Mouse (Mus musculus): ENCODE data around the gene Grik4. TPM values are rescaled to one million over a fixed set of nuclear protein-coding genes. Genes with fewer than 3 reads are reported as not detected.
A peak's percentile ranks its signal among the peaks of the same experiment; 100 is the strongest.

Grik4 gene
- polyA plus RNA-seq, 1 experiment from 2014 or later: 1.1 TPM

GRCm38 (mm10) chr9:42702231-42703132, 241.8 kb downstream of the Grik4 start:
- 77% methylated on average over 11 of the region's 11 CpGs for WGBS
- Histone ChIP-seq H3K4me1 (ENCODE audit: control insufficient read depth, insufficient read depth, low read length) (no peaks in the 10 kb centered on the region), H3K4me3 (ENCODE audit: low read length) (no peak overlapping the region), H3K9me3 (ENCODE audit: control insufficient read depth, low read length) (no peaks in the 10 kb centered on the region), H3K27ac (ENCODE audit: low read length) (no peak overlapping the region), H3K4me2 (ENCODE audit: low read depth, low read length) (no peak overlapping the region), H3K36me3 (ENCODE audit: control insufficient read depth, insufficient read depth, low read length) (no peaks in the 10 kb centered on the region), H3K9ac (ENCODE audit: low read depth, low read length) (no peak overlapping the region), H3K27me3 (replicated peaks; ENCODE audit: control insufficient read depth, insufficient read depth, low read length) (no peaks in the 10 kb centered on the region)
- no peak for ATAC-seq

GRCm38 (mm10) chr9:42701729-42702128, 242.6 kb downstream of the Grik4 start:
- no peaks in the 10 kb centered on the region for H3K4me1 ChIP-seq (ENCODE audit: control insufficient read depth, insufficient read depth, low read length)
- 65% methylated on average over 5 of the region's 5 CpGs for WGBS
- H3K4me3 ChIP-seq (ENCODE audit: low read length): no peak overlapping the region
- H3K9ac ChIP-seq (ENCODE audit: low read depth, low read length): no peak overlapping the region
- H3K27ac ChIP-seq (ENCODE audit: low read length): no peak overlapping the region
- H3K4me2 ChIP-seq (ENCODE audit: low read depth, low read length): no peak overlapping the region
- ATAC-seq: no peak
- no peaks in the 10 kb centered on the region for H3K9me3 ChIP-seq (ENCODE audit: control insufficient read depth, low read length)
- no peaks in the 10 kb centered on the region for H3K36me3 ChIP-seq (ENCODE audit: control insufficient read depth, insufficient read depth, low read length)
- no peaks in the 10 kb centered on the region for H3K27me3 ChIP-seq (replicated peaks; ENCODE audit: control insufficient read depth, insufficient read depth, low read length)

- H3K4me3 ChIP-seq (ENCODE audit: low read length): no peak overlapping the region
- WGBS: 83% methylated on average over 8 of the region's 8 CpGs
These were observed 251.3 kb downstream of the Grik4 start for GRCm38 (mm10) chr9:42693024-42693423.

GRCm38 (mm10) chr9:42688143-42688542, 256.1 kb downstream of the Grik4 start:
- no peak overlapping the region for H3K4me3 ChIP-seq (ENCODE audit: low read length)
- no peaks in the 10 kb centered on the region for H3K36me3 ChIP-seq (ENCODE audit: control insufficient read depth, insufficient read depth, low read length)
- no peak overlapping the region for H3K9ac ChIP-seq (ENCODE audit: low read depth, low read length)
- no peaks in the 10 kb centered on the region for H3K27me3 ChIP-seq (replicated peaks; ENCODE audit: control insufficient read depth, insufficient read depth, low read length)
- no peaks in the 10 kb centered on the region for H3K4me1 ChIP-seq (ENCODE audit: control insufficient read depth, insufficient read depth, low read length)
- ATAC-seq: no peak
- no peak overlapping the region for H3K4me2 ChIP-seq (ENCODE audit: low read depth, low read length)
- 35% methylated on average over 4 of the region's 4 CpGs for WGBS
- H3K27ac ChIP-seq (ENCODE audit: low read length): no peak overlapping the region
- H3K9me3 ChIP-seq (ENCODE audit: control insufficient read depth, low read length): no peaks in the 10 kb centered on the region

More at GRCm38 (mm10) chr9:42693024-42693423, 251.3 kb downstream of the Grik4 start:
- Histone ChIP-seq H3K4me2 (ENCODE audit: low read depth, low read length) (no peak overlapping the region), H3K4me1 (ENCODE audit: control insufficient read depth, insufficient read depth, low read length) (no peaks in the 10 kb centered on the region), H3K27me3 (replicated peaks; ENCODE audit: control insufficient read depth, insufficient read depth, low read length) (no peaks in the 10 kb centered on the region), H3K9ac (ENCODE audit: low read depth, low read length) (no peak overlapping the region), H3K9me3 (ENCODE audit: control insufficient read depth, low read length) (no peaks in the 10 kb centered on the region), H3K27ac (ENCODE audit: low read length) (no peak overlapping the region), H3K36me3 (ENCODE audit: control insufficient read depth, insufficient read depth, low read length) (no peaks in the 10 kb centered on the region)
- no peak for ATAC-seq

GRCm38 (mm10) chr9:42686104-42686503, 258.2 kb downstream of the Grik4 start:
- H3K4me3 ChIP-seq (ENCODE audit: low read length): no peak overlapping the region
- no peaks in the 10 kb centered on the region for H3K27me3 ChIP-seq (replicated peaks; ENCODE audit: control insufficient read depth, insufficient read depth, low read length)
- 85% methylated on average over 5 of the region's 5 CpGs for WGBS
- no peaks in the 10 kb centered on the region for H3K36me3 ChIP-seq (ENCODE audit: control insufficient read depth, insufficient read depth, low read length)
- no peak overlapping the region for H3K9ac ChIP-seq (ENCODE audit: low read depth, low read length)
- no peak for ATAC-seq
- no peaks in the 10 kb centered on the region for H3K4me1 ChIP-seq (ENCODE audit: control insufficient read depth, insufficient read depth, low read length)
- H3K4me2 ChIP-seq (ENCODE audit: low read depth, low read length): no peak overlapping the region
- no peak overlapping the region for H3K27ac ChIP-seq (ENCODE audit: low read length)
- H3K9me3 ChIP-seq (ENCODE audit: control insufficient read depth, low read length): no peaks in the 10 kb centered on the region

GRCm38 (mm10) chr9:42674017-42674412, 270.3 kb downstream of the Grik4 start:
- no peaks in the 10 kb centered on the region for H3K27me3 ChIP-seq (replicated peaks; ENCODE audit: control insufficient read depth, insufficient read depth, low read length)
- peak overlapping the region; percentile 43; the same call in 1 of the 2 replicates for H3K4me2 ChIP-seq (ENCODE audit: low read depth, low read length)
- no peak overlapping the region for H3K4me3 ChIP-seq (ENCODE audit: low read length)
- no peak for ATAC-seq
- WGBS: 48% methylated on average over 5 of the region's 5 CpGs
- peak overlapping the region; percentile 91 for H3K27ac ChIP-seq (ENCODE audit: low read length)
- peaks cover 9% of the 10 kb centered on the region; the same call in 1 of the 2 replicates for H3K4me1 ChIP-seq (ENCODE audit: control insufficient read depth, insufficient read depth, low read length)
- H3K36me3 ChIP-seq (ENCODE audit: control insufficient read depth, insufficient read depth, low read length): no peaks in the 10 kb centered on the region
- peak overlapping the region; percentile 58 for H3K9ac ChIP-seq (ENCODE audit: low read depth, low read length)
- no peaks in the 10 kb centered on the region for H3K9me3 ChIP-seq (ENCODE audit: control insufficient read depth, low read length)

- Histone ChIP-seq H3K36me3 (ENCODE audit: control insufficient read depth, insufficient read depth, low read length) (no peaks in the 10 kb centered on the region), H3K4me2 (ENCODE audit: low read depth, low read length) (peak overlapping the region; percentile 43), H3K27ac (ENCODE audit: low read length) (peak overlapping the region; percentile 91), H3K27me3 (replicated peaks; ENCODE audit: control insufficient read depth, insufficient read depth, low read length) (no peaks in the 10 kb centered on the region), H3K9me3 (ENCODE audit: control insufficient read depth, low read length) (no peaks in the 10 kb centered on the region), H3K9ac (ENCODE audit: low read depth, low read length) (peak overlapping the region; percentile 58), H3K4me1 (ENCODE audit: control insufficient read depth, insufficient read depth, low read length) (peaks cover 9% of the 10 kb centered on the region; the same call in 1 of the 2 replicates), H3K4me3 (ENCODE audit: low read length) (peak overlapping the region; percentile 19; the same call in 1 of the 2 replicates)
- WGBS: 26% methylated on average over 12 of the region's 12 CpGs
- ATAC-seq: peak; percentile 97
These were observed 270.8 kb downstream of the Grik4 start for GRCm38 (mm10) chr9:42673385-42674016.

- peak overlapping the region; percentile 91 for H3K27ac ChIP-seq (ENCODE audit: low read length)
- peak overlapping the region; percentile 19; the same call in 1 of the 2 replicates for H3K4me3 ChIP-seq (ENCODE audit: low read length)
- no peaks in the 10 kb centered on the region for H3K9me3 ChIP-seq (ENCODE audit: control insufficient read depth, low read length)
- WGBS: 43% methylated on average over 8 of the region's 8 CpGs
- H3K4me2 ChIP-seq (ENCODE audit: low read depth, low read length): peak overlapping the region; percentile 43
- no peaks in the 10 kb centered on the region for H3K36me3 ChIP-seq (ENCODE audit: control insufficient read depth, insufficient read depth, low read length)
- ATAC-seq: peak; percentile 92
- peak overlapping the region; percentile 58 for H3K9ac ChIP-seq (ENCODE audit: low read depth, low read length)
- H3K4me1 ChIP-seq (ENCODE audit: control insufficient read depth, insufficient read depth, low read length): peaks cover 9% of the 10 kb centered on the region; the same call in 1 of the 2 replicates
- H3K27me3 ChIP-seq (replicated peaks; ENCODE audit: control insufficient read depth, insufficient read depth, low read length): no peaks in the 10 kb centered on the region
These were observed 271.3 kb downstream of the Grik4 start for GRCm38 (mm10) chr9:42672982-42673381.

GRCm38 (mm10) chr9:42670619-42671018, 273.7 kb downstream of the Grik4 start:
- Histone ChIP-seq H3K9ac (ENCODE audit: low read depth, low read length) (no peak overlapping the region), H3K4me3 (ENCODE audit: low read length) (no peak overlapping the region), H3K9me3 (ENCODE audit: control insufficient read depth, low read length) (no peaks in the 10 kb centered on the region), H3K4me2 (ENCODE audit: low read depth, low read length) (no peak overlapping the region), H3K4me1 (ENCODE audit: control insufficient read depth, insufficient read depth, low read length) (peaks cover 9% of the 10 kb centered on the region; the same call in 1 of the 2 replicates), H3K36me3 (ENCODE audit: control insufficient read depth, insufficient read depth, low read length) (no peaks in the 10 kb centered on the region), H3K27ac (ENCODE audit: low read length) (no peak overlapping the region), H3K27me3 (replicated peaks; ENCODE audit: control insufficient read depth, insufficient read depth, low read length) (no peaks in the 10 kb centered on the region)
- 54% methylated on average over 2 of the region's 2 CpGs for WGBS
- no peak for ATAC-seq
